Mouse (Mus musculus) CH12.LX (cell line): ENCODE data around the gene Prkcb. TPM values are rescaled to one million over a fixed set of nuclear protein-coding genes. Genes with fewer than 3 reads are reported as not detected.
A peak's percentile ranks its signal among the peaks of the same experiment; 100 is the strongest.

Experiments
- DNase-seq: peaks from one replicate; pipeline ENCODE4 v3.0.0-alpha.2; 2013; ENCODE audit errors: extremely low read depth
- H3K27ac ChIP-seq: 2 replicates; pipeline ENCODE4 v1.5.1; 2012; ENCODE audit warnings: low read depth, mild to moderate bottlenecking, control low read depth, moderate library complexity; ENCODE audit not compliant: insufficient read depth
- H3K27me3 ChIP-seq: replicated peaks from 2 replicates; pipeline ENCODE3; 2012; ENCODE audit warnings: inconsistent platforms
- H3K36me3 ChIP-seq, 2 experiments: replicated peaks in 1 of 2; 2 replicates each; pipeline versions ENCODE3 to v1.6.1; 2012; ENCODE audit warnings: inconsistent platforms in 1 of 2, low read length in 1 of 2, mild to moderate bottlenecking in 1 of 2, mixed read lengths in 1 of 2, moderate library complexity in 1 of 2; ENCODE audit not compliant: control insufficient read depth in 1 of 2, insufficient read depth in 1 of 2
- H3K4me1 ChIP-seq, 2 experiments: 2 replicates each; pipeline ENCODE4 v1.6.1; 2012; ENCODE audit warnings: inconsistent platforms in 1 of 2, moderate library complexity in 1 of 2; ENCODE audit not compliant: insufficient read depth in 2 of 2, control insufficient read depth in 1 of 2
- H3K4me2 ChIP-seq: 2 replicates; pipeline ENCODE4 v1.6.1; 2012; ENCODE audit warnings: low read depth, mild to moderate bottlenecking, control low read depth; ENCODE audit not compliant: poor library complexity, insufficient read depth, severe bottlenecking
- H3K4me3 ChIP-seq, 3 experiments: fragments of 150-350 bp in 1 of 3; sonication (generic) in 1 of 3; replicated peaks in 1 of 3; 2 replicates each; pipeline versions ENCODE3 to v1.5.1; 2011 to 2012; ENCODE audit warnings: low read depth in 2 of 3, low read length in 2 of 3, mild to moderate bottlenecking in 2 of 3, moderate library complexity in 2 of 3, control low read depth in 1 of 3, improper control_type of control experiment in 1 of 3, inconsistent platforms in 1 of 3, mixed read lengths in 1 of 3; ENCODE audit not compliant: poor library complexity in 1 of 3
- H3K79me2 ChIP-seq: replicated peaks from 2 replicates; pipeline ENCODE4 v1.6.1; 2012; ENCODE audit warnings: mild to moderate bottlenecking, moderate library complexity; ENCODE audit not compliant: control insufficient read depth, poor library complexity, insufficient read depth, severe bottlenecking; ENCODE audit errors: extremely low read depth
- H3K9ac ChIP-seq: 2 replicates; pipeline ENCODE4 v1.6.1; 2012; ENCODE audit warnings: low read depth, mild to moderate bottlenecking, control low read depth, moderate library complexity; ENCODE audit not compliant: insufficient read depth
- H3K9me3 ChIP-seq: replicated peaks from 2 replicates; pipeline ENCODE3; 2012; ENCODE audit warnings: low read length, inconsistent platforms, mixed read lengths
- BHLHE40 ChIP-seq: IDR thresholded peaks from 2 replicates; pipeline ENCODE4 v1.6.1; 2011; ENCODE audit warnings: mild to moderate bottlenecking, low read depth, low read length, improper control_type of control experiment
- CHD1 ChIP-seq: IDR thresholded peaks from 2 replicates; pipeline ENCODE4 v1.6.1; 2012; ENCODE audit warnings: low read depth, low read length, improper control_type of control experiment, inconsistent platforms
- CHD2 ChIP-seq: IDR thresholded peaks from 2 replicates; pipeline ENCODE4 v1.6.1; 2011; ENCODE audit warnings: low read length, improper control_type of control experiment
- CTCF ChIP-seq, 2 experiments: IDR thresholded peaks in 1 of 2; conservative IDR thresholded peaks in 1 of 2; 2 replicates each; pipeline ENCODE4 v1.5.1; 2011 to 2012; ENCODE audit warnings: low read depth in 2 of 2, low read length in 2 of 2, improper control_type of control experiment in 1 of 2, inconsistent platforms in 1 of 2, mild to moderate bottlenecking in 1 of 2, moderate library complexity in 1 of 2
- E2F4 ChIP-seq: IDR thresholded peaks from 2 replicates; pipeline ENCODE4 v1.6.1; 2011; ENCODE audit warnings: low read depth, low read length, improper control_type of control experiment; ENCODE audit not compliant: insufficient replicate concordance
- ELF1 ChIP-seq: IDR thresholded peaks from 2 replicates; pipeline ENCODE4 v1.6.1; 2014; ENCODE audit warnings: low read depth, mild to moderate bottlenecking, inconsistent platforms, low read length, improper control_type of control experiment
- EP300 ChIP-seq: IDR thresholded peaks from 2 replicates; pipeline ENCODE4 v1.6.1; 2011; ENCODE audit warnings: low read length, improper control_type of control experiment
- ETS1 ChIP-seq: conservative IDR thresholded peaks from 2 replicates; pipeline ENCODE4 v1.6.1; 2012; ENCODE audit warnings: low read depth, mild to moderate bottlenecking, inconsistent platforms, low read length, improper control_type of control experiment, moderate library complexity
- GABPA ChIP-seq: IDR thresholded peaks from 2 replicates; pipeline ENCODE4 v1.6.1; 2012; ENCODE audit warnings: low read depth, low read length, improper control_type of control experiment, inconsistent platforms; ENCODE audit not compliant: insufficient replicate concordance
- HCFC1 ChIP-seq: IDR thresholded peaks from 2 replicates; pipeline ENCODE4 v1.6.1; 2012; ENCODE audit warnings: low read depth, mild to moderate bottlenecking, inconsistent platforms, low read length, improper control_type of control experiment
- IRF4 ChIP-seq: IDR thresholded peaks from 2 replicates; pipeline ENCODE4 v1.6.1; 2014; ENCODE audit warnings: low read depth, mild to moderate bottlenecking, inconsistent platforms, low read length, improper control_type of control experiment
- JUN ChIP-seq: IDR thresholded peaks from 2 replicates; pipeline ENCODE4 v1.6.1; 2011; ENCODE audit warnings: low read depth, mild to moderate bottlenecking, low read length, improper control_type of control experiment, moderate library complexity; ENCODE audit not compliant: insufficient read depth
- JUND ChIP-seq: conservative IDR thresholded peaks from 2 replicates; pipeline ENCODE4 v1.6.1; 2011; ENCODE audit warnings: low read depth, low read length, improper control_type of control experiment
- KAT2A ChIP-seq: IDR thresholded peaks from 2 replicates; pipeline ENCODE4 v1.6.1; 2012; ENCODE audit warnings: low read length, improper control_type of control experiment, inconsistent platforms; ENCODE audit not compliant: insufficient replicate concordance
- MAFK ChIP-seq: IDR thresholded peaks from 2 replicates; pipeline ENCODE4 v1.6.1; 2011; ENCODE audit warnings: low read length, improper control_type of control experiment; ENCODE audit not compliant: insufficient replicate concordance
- MAZ ChIP-seq: IDR thresholded peaks from 2 replicates; pipeline ENCODE4 v1.6.1; 2012; ENCODE audit warnings: low read depth, mild to moderate bottlenecking, inconsistent platforms, low read length, improper control_type of control experiment, moderate library complexity
- MEF2A ChIP-seq: IDR thresholded peaks from 2 replicates; pipeline ENCODE4 v1.6.1; 2014; ENCODE audit warnings: low read depth, mild to moderate bottlenecking, inconsistent platforms, low read length, improper control_type of control experiment, borderline replicate concordance
- MYC ChIP-seq: IDR thresholded peaks from 2 replicates; pipeline ENCODE4 v1.6.1; 2011; ENCODE audit warnings: low read depth, mild to moderate bottlenecking, improper control_type of control experiment, low read length
- NELFE ChIP-seq: IDR thresholded peaks from 2 replicates; pipeline ENCODE4 v1.6.1; 2011; ENCODE audit warnings: low read depth, low read length, improper control_type of control experiment
- NRF1 ChIP-seq: IDR thresholded peaks from 2 replicates; pipeline ENCODE4 v1.6.1; 2014; ENCODE audit warnings: low read depth, mild to moderate bottlenecking, inconsistent platforms, low read length, improper control_type of control experiment, moderate library complexity
- PAX5 ChIP-seq: IDR thresholded peaks from 2 replicates; pipeline ENCODE4 v1.6.1; 2012; ENCODE audit warnings: low read length, inconsistent platforms, mixed read lengths
- POLR2A ChIP-seq: IDR thresholded peaks from 2 replicates; pipeline ENCODE4 v1.6.1; 2011; ENCODE audit warnings: low read depth, mild to moderate bottlenecking, improper control_type of control experiment, low read length
- POLR2AphosphoS2 ChIP-seq: IDR thresholded peaks from 2 replicates; pipeline ENCODE4 v1.6.1; 2011; ENCODE audit warnings: low read depth, low read length, improper control_type of control experiment
- RAD21 ChIP-seq: IDR thresholded peaks from 2 replicates; pipeline ENCODE4 v1.6.1; 2011; ENCODE audit warnings: low read depth, mild to moderate bottlenecking, low read length, improper control_type of control experiment, moderate library complexity
- RCOR1 ChIP-seq: conservative IDR thresholded peaks from 2 replicates; pipeline ENCODE4 v1.6.1; 2012; ENCODE audit warnings: low read depth, mild to moderate bottlenecking, inconsistent platforms, low read length, improper control_type of control experiment
- SIN3A ChIP-seq: IDR thresholded peaks from 2 replicates; pipeline ENCODE4 v1.6.1; 2012; ENCODE audit warnings: low read length, improper control_type of control experiment, inconsistent platforms
- SMC3 ChIP-seq: IDR thresholded peaks from 2 replicates; pipeline ENCODE4 v1.6.1; 2011; ENCODE audit warnings: low read depth, low read length, improper control_type of control experiment
- TBP ChIP-seq: conservative IDR thresholded peaks from 2 replicates; pipeline ENCODE4 v1.6.1; 2011; ENCODE audit warnings: low read depth, low read length, improper control_type of control experiment
- TCF12 ChIP-seq: IDR thresholded peaks from 2 replicates; pipeline ENCODE4 v1.6.1; 2014; ENCODE audit warnings: low read depth, mild to moderate bottlenecking, inconsistent platforms, low read length, improper control_type of control experiment
- UBTF ChIP-seq: IDR thresholded peaks from 2 replicates; pipeline ENCODE4 v1.6.1; 2012; ENCODE audit warnings: low read depth, mild to moderate bottlenecking, inconsistent platforms, low read length, improper control_type of control experiment, moderate library complexity
- USF1 ChIP-seq: IDR thresholded peaks from 2 replicates; pipeline ENCODE4 v1.6.1; 2014; ENCODE audit warnings: low read depth, mild to moderate bottlenecking, inconsistent platforms, low read length, improper control_type of control experiment
- USF2 ChIP-seq: conservative IDR thresholded peaks from 2 replicates; pipeline ENCODE4 v1.6.1; 2011; ENCODE audit warnings: low read depth, low read length, improper control_type of control experiment
- ZC3H11A ChIP-seq: IDR thresholded peaks from 2 replicates; pipeline ENCODE4 v1.6.1; 2012; ENCODE audit warnings: low read depth, mild to moderate bottlenecking, inconsistent platforms, low read length, improper control_type of control experiment
- ZMIZ1 ChIP-seq: IDR thresholded peaks from 2 replicates; pipeline ENCODE4 v1.6.1; 2012; ENCODE audit warnings: low read depth, mild to moderate bottlenecking, inconsistent platforms, low read length, improper control_type of control experiment
- ZNF384 ChIP-seq: IDR thresholded peaks from 2 replicates; pipeline ENCODE4 v1.6.1; 2012; ENCODE audit warnings: low read depth, low read length, improper control_type of control experiment, inconsistent platforms
- dilution Hi-C: fragments of 300-500 bp; cut with MboI; formaldehyde crosslinking; loops from 2 replicates; pipeline ENCODE4 v1.14.3; 2020; ENCODE audit warnings: low sequenced_read_pairs; ENCODE audit not compliant: extremely low pct_unique_long_range_greater_than_20kb, extremely low pct_ligation_motif_present
- in situ Hi-C: fragments of 300-500 bp; cut with MboI; formaldehyde crosslinking; loops from 3 replicates; pipeline ENCODE4 v1.14.3; 2019; ENCODE audit warnings: low sequenced_read_pairs, low pct_ligation_motif_present, low pct_unique_long_range_greater_than_20kb, mixed read lengths
- polyA plus RNA-seq: library from polyadenylated mRNA; unstranded; fragments of >175 nt; gene quantifications from 2 replicates; pipeline ENCODE4 v1.2.1, GENCODE M21; 2012; ENCODE audit warnings: low read depth; ENCODE audit not compliant: insufficient read length
- total RNA-seq, 2 experiments: library from RNA; depleted of rRNA; stranded (reverse); fragments of 300-350 nt in 1 of 2; fragments of >200 nt in 1 of 2; gene quantifications; 2 replicates each; pipeline ENCODE4 v1.2.3; 2012 to 2014

Prkcb gene
- total and polyA plus RNA-seq, 3 experiments, result 323 to 463 (median 337) TPM

DNA sequence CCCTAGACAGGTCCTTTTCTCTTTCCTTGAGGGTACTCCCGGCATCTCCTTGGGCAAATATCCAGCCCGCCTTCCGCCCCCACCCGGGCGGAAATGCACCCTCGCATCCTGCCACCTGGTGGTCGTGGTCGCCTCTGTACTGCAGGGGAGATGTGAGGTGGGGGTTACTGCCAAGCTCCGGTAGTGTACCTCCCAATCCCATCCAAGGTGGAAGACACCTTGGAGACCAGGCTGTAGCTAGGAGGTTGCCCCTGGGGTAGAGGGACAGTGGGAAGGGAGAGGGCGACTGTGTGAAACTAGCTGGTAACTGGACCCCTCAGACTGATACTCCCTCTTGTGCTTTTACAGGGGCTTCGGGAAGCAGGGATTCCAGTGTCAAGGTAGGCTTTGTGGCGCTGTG is 1.6 kb downstream of the Prkcb start (continued):
- TF ChIP-seq HCFC1, result peak; percentile 33; the same call in 1 of the 2 replicates
- no peak for TF ChIP-seq ZNF384
- TF ChIP-seq MEF2A, result peak; percentile 52
- TF ChIP-seq UBTF, result 0 out of 2 replicates have a peak, but pooled peaks have one; percentile 12
- TF ChIP-seq CHD1, result no peak; the same call in 1 of the 2 replicates
- no peak for TF ChIP-seq MYC
- no peak for TF ChIP-seq POLR2A
- TF ChIP-seq BHLHE40, result 0 out of 2 replicates have a peak, but pooled peaks have one; percentile 14
- TF ChIP-seq E2F4, result no peak
- TF ChIP-seq TCF12, result 0 out of 2 replicates have a peak, but pooled peaks have one; percentile 46
- TF ChIP-seq NELFE, result peak; percentile 35

DNA sequence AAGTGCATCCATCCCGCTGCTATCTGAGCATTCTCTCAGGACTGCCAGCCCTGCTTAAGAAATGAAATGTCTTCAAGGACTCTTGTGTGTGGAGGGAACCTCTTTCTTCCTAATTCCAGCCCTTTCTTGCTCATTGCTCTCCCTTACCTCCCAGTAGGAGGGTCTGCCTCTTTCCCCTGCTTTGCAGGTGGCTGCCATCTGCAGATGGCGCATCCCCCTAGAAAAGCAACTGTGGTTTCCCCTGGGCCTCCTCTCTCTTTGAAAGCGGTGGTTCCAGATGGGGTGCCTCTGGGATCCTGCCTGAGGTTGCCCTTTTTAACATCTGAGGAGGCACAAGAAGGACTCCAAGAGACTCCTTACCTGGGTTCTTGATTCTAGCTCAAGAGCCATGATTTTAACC is 2.2 kb downstream of the Prkcb start:
- Histone ChIP-seq H3K9me3 (no peaks in the 10 kb centered on the region), H3K27me3 (peaks cover 11% of the 10 kb centered on the region), H3K79me2 (peaks cover 67% of the 10 kb centered on the region), H3K9ac (peak overlapping the region; percentile 97), H3K4me1 (peaks cover 13 to 51% of the 10 kb centered on the region in 2 experiments), H3K36me3 (peaks cover 20 to 51% of the 10 kb centered on the region in 2 experiments), H3K4me3 (peak overlapping the region; percentile 94 to 97 (median 96)), H3K4me2 (peak overlapping the region; percentile 86), H3K27ac (peak overlapping the region; percentile 73)
- no peak for DNase-seq
- in situ Hi-C loops (loop anchor here (5.0 kb wide), 1 partner anchor 43 kb away; no protein-coding TSS in a partner anchor), dilution Hi-C loops (no loop called here)
- TF ChIP-seq SIN3A, result peak; percentile 79; the same call in 1 of the 2 replicates
- no peak for TF ChIP-seq MAFK
- no peak for TF ChIP-seq NELFE
- TF ChIP-seq MEF2A, result peak; percentile 69
- TF ChIP-seq GABPA, result no peak
- no peak for TF ChIP-seq USF1
- no peak for TF ChIP-seq UBTF
- no peak for TF ChIP-seq E2F4
- no peak for TF ChIP-seq HCFC1
- no peak for TF ChIP-seq USF2
- TF ChIP-seq EP300, result peak; percentile 81
- TF ChIP-seq TCF12, result peak; percentile 96
- TF ChIP-seq PAX5, result no peak
- TF ChIP-seq ZMIZ1, result no peak
- no peak; the same call in 1 of the 2 replicates for TF ChIP-seq POLR2A
- TF ChIP-seq MAZ, result no peak; the same call in 1 of the 2 replicates
- peak; percentile 8 for TF ChIP-seq RAD21
- 0 out of 2 replicates have a peak, but pooled peaks have one; percentile 14 for TF ChIP-seq BHLHE40
- no peak for TF ChIP-seq CTCF (conservative IDR thresholded peaks at IDR 0.05 in 1 of 2, IDR thresholded peaks at IDR 0.05 in 1 of 2; ENCODE audit: low read depth in 2 of 2, low read length in 2 of 2)
- no peak; the same call in 1 of the 2 replicates for TF ChIP-seq CHD2
- TF ChIP-seq JUND, result no peak
- TF ChIP-seq ELF1, result no peak
- TF ChIP-seq NRF1, result no peak
- peak; percentile 34 for TF ChIP-seq SMC3
- no peak for TF ChIP-seq ZC3H11A
- TF ChIP-seq IRF4, result peak; percentile 56
- TF ChIP-seq MYC, result no peak
- no peak for TF ChIP-seq RCOR1
- no peak for TF ChIP-seq CHD1
- TF ChIP-seq ETS1, result peak; percentile 66
- no peak for TF ChIP-seq KAT2A
- no peak for TF ChIP-seq JUN
- no peak for TF ChIP-seq ZNF384
- no peak for TF ChIP-seq POLR2AphosphoS2
- TF ChIP-seq TBP, result peak; percentile 53; the same call in 1 of the 2 replicates
